Comparison of ENCODE assay signal across 26 mouse cellular contexts in the genomic region with DNA sequence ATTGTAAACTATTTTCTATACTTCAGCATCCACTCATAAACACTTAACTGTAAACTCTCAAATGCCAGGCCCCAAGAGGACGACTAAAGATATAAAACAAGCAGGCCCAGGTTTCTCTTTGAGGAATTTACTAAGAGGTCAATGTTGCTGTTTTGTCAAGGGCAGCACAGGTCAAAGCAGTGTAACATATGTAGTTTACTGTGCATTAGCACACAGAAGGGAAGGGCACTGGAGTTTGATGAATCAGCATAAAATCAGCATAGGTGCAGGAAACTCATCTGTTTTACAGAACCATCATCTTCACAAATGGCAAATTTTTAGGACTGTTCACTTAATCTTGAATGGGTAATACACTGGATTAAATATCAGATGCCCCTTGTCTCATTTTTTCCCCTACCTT.
"Had no signal": no experiment of that assay in that cellular context is flagged by ENCODE, and none has a peak within 500 bp of the region (broad histone marks: within the 10 kb centered on the region; RNA-seq: fewer than 3 reads in every experiment).

No protein-coding gene starts in this region.

- H3K4me1 ChIP-seq: embryonic facial prominence, embryonic 10.5 days; embryonic facial prominence, embryonic 12.5 days; embryonic facial prominence, embryonic 13.5 days; forebrain, embryonic 10.5 days; forebrain, embryonic 12.5 days; forebrain, embryonic 13.5 days; forebrain, embryonic 15.5 days; heart, embryonic 10.5 days had no signal

- H3K4me2 ChIP-seq: embryonic facial prominence, embryonic 12.5 days; embryonic facial prominence, embryonic 13.5 days; embryonic facial prominence, embryonic 15.5 days; forebrain, embryonic 12.5 days; forebrain, embryonic 13.5 days; forebrain, embryonic 15.5 days had no signal

- DNase-seq: cerebellum, adult 9-10 months; cerebellum, adult 9-11 months; cerebellum, postnatal 10 days; cerebellum, postnatal 14 days; cerebellum, postnatal 25 days; cerebellum, postnatal 36 days; embryo, embryonic 11 days; forebrain, postnatal 0 days; gastrocnemius, adult 2 months; gastrocnemius, postnatal 10 days; gastrocnemius, postnatal 14 days; gastrocnemius, postnatal 25 days; gastrocnemius, postnatal 36 days; heart, adult 18-20 months had no signal

- H3K27me3 ChIP-seq: embryonic facial prominence, embryonic 12.5 days; embryonic facial prominence, embryonic 13.5 days; embryonic facial prominence, embryonic 15.5 days; forebrain, embryonic 12.5 days; forebrain, embryonic 13.5 days; forebrain, embryonic 15.5 days had no signal

- ATAC-seq: forebrain, embryonic 13.5 days; forebrain, embryonic 14.5 days; forebrain, embryonic 15.5 days; forebrain, embryonic 16.5 days; forebrain, postnatal 0 days had no signal

- H3K4me3 ChIP-seq: embryonic facial prominence, embryonic 10.5 days; embryonic facial prominence, embryonic 12.5 days; embryonic facial prominence, embryonic 13.5 days; embryonic facial prominence, embryonic 15.5 days; erythroblast, embryonic 14.5 days; forebrain, embryonic 10.5 days; forebrain, embryonic 12.5 days; forebrain, embryonic 13.5 days; forebrain, embryonic 15.5 days; gastrocnemius, adult 2 months; heart, embryonic 10.5 days had no signal

- H3K9ac ChIP-seq: embryonic facial prominence, embryonic 12.5 days; embryonic facial prominence, embryonic 13.5 days; embryonic facial prominence, embryonic 15.5 days; forebrain, embryonic 12.5 days; forebrain, embryonic 13.5 days; forebrain, embryonic 15.5 days; forebrain, postnatal 0 days had no signal

- H3K9me3 ChIP-seq: embryonic facial prominence, embryonic 10.5 days; embryonic facial prominence, embryonic 12.5 days; embryonic facial prominence, embryonic 13.5 days; embryonic facial prominence, embryonic 15.5 days; forebrain, embryonic 10.5 days; forebrain, embryonic 12.5 days; forebrain, embryonic 13.5 days; forebrain, embryonic 15.5 days; heart, embryonic 10.5 days had no signal

- H3K27ac ChIP-seq: embryonic facial prominence, embryonic 10.5 days; embryonic facial prominence, embryonic 12.5 days; embryonic facial prominence, embryonic 13.5 days; embryonic facial prominence, embryonic 15.5 days; forebrain, embryonic 10.5 days; forebrain, embryonic 12.5 days; forebrain, embryonic 13.5 days; forebrain, embryonic 15.5 days; gastrocnemius, adult 2 months; heart, embryonic 10.5 days had no signal
